Mouse (Mus musculus) adrenal gland, postnatal 25 days (tissue): Measurements from ENCODE around the gene B3gnt9. TPM values are rescaled to one million over a fixed set of nuclear protein-coding genes. Genes with fewer than 3 reads are reported as not detected.
"Not testable (repeated sequence)": the region's sequence is repeated elsewhere in the genome, so short reads cannot be mapped to it uniquely, and the experiment has no call there.

Experiments
- DNase-seq: peaks from one replicate; pipeline ENCODE4 v3.0.0; 2021; ENCODE audit warnings: mixed read lengths
- total RNA-seq: library from RNA; stranded (reverse); gene quantifications from 2 replicates; pipeline ENCODE4 v1.2.3, GENCODE M21; 2021

B3gnt9 gene
- total RNA-seq, 1 experiment from 2014 or later, result 2.1 TPM

- peak; percentile 14 for DNase-seq
Measured at GRCm38 (mm10) chr8:105258911-105259720, 4.2 kb upstream of the B3gnt9 start.

- no peak for DNase-seq
Measured at GRCm38 (mm10) chr8:105257318-105258114, 2.6 kb upstream of the B3gnt9 start.

- DNase-seq, result peak; percentile 93
Measured at GRCm38 (mm10) chr8:105254152-105254965, 594 bp downstream of the B3gnt9 start.

GRCm38 (mm10) chr8:105253766-105254151 is 1.2 kb downstream of the B3gnt9 start:
- no peak for DNase-seq

- DNase-seq, result no peak
Measured at GRCm38 (mm10) chr8:105252680-105253537, 2.0 kb downstream of the B3gnt9 start.

GRCm38 (mm10) chr8:105251954-105252353 is 3.0 kb downstream of the B3gnt9 start:
- DNase-seq, result no peak

GRCm38 (mm10) chr8:105241016-105241415 is 13.9 kb downstream of the B3gnt9 start:
- DNase-seq, result no peak

GRCm38 (mm10) chr8:105237442-105238142 is 17.4 kb downstream of the B3gnt9 start:
- no peak for DNase-seq

GRCm38 (mm10) chr8:105235206-105235605 is 19.7 kb downstream of the B3gnt9 start:
- no peak for DNase-seq

GRCm38 (mm10) chr8:105233126-105233935 is 21.6 kb downstream of the B3gnt9 start:
- DNase-seq, result no peak

- not testable (repeated sequence) for DNase-seq
Measured at GRCm38 (mm10) chr8:105232321-105232693, 22.6 kb downstream of the B3gnt9 start.

GRCm38 (mm10) chr8:105231503-105232320 is 23.2 kb downstream of the B3gnt9 start:
- no peak for DNase-seq

GRCm38 (mm10) chr8:105225917-105226316 is 29.0 kb downstream of the B3gnt9 start:
- no peak for DNase-seq

GRCm38 (mm10) chr8:105225272-105225593 is 29.7 kb downstream of the B3gnt9 start:
- DNase-seq, result no peak

- peak; percentile 97 for DNase-seq
Measured at GRCm38 (mm10) chr8:105224413-105225271, 30.3 kb downstream of the B3gnt9 start, which contains the start of gene D230025D16Rik. TSS of gene D230025D16Rik (plus strand) at chr8:105225145.

- DNase-seq, result peak; percentile 5
Measured at GRCm38 (mm10) chr8:105223850-105224249, 31.1 kb downstream of the B3gnt9 start.

- no peak for DNase-seq
Measured at GRCm38 (mm10) chr8:105217926-105218522, 36.9 kb downstream of the B3gnt9 start.

GRCm38 (mm10) chr8:105214104-105214503 is 40.8 kb downstream of the B3gnt9 start:
- no peak for DNase-seq
